Mouse (Mus musculus): ENCODE results near the gene Adamts9. TPM values are rescaled to one million over a fixed set of nuclear protein-coding genes. Genes with fewer than 3 reads are reported as not detected.
A peak's percentile ranks its signal among the peaks of the same experiment; 100 is the strongest.

The Adamts9 gene
- 6.3 and 6.7 TPM in 2 replicates for polyA plus RNA-seq (2012; rRNA removed)

DNA sequence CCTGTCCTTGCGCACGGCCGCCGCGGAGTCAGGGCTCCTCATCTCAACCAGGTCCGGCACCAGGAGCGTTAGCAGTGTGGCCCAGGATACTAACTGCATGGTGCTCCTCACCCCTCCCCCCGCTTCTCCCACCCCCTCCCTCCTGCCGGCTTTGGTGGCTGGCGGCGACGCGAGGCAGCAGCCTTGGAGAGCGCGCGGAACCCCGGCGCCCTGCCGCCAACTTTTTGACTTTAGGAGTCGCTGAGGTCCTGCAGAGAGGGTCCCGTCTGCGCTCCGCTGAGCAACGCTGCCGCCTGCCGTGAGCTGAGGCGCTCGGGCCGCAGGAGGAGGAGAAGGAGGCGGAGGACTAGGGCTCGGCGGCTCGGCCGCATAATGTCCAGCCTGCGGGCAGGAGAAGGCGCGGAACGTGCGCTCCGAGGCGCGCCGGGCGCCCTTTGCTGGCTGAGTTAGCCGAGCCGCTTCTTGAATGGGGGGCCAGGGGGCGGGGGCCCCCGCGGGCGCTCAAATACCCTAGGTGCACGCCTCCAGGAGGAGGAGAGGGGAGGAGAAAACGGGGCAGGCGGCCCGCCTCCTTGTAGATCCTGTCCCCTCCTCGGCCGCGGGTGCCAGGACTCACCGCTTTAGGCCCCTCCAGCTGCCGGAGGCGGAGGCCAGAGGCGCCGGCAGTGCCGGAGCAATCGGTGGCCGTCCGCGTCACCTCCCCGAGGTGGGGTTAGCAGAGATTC is at the start of gene Adamts9:
Adamts9 (minus strand) TSS at position 436 of the 725 bp plus-strand sequence.
- WGBS, result under 1% methylated on average over 68 of the region's 68 CpGs
- Histone ChIP-seq H3K4me3 (ENCODE audit: insufficient read depth, low read depth, low read length) (peak within 1 kb of the TSS; percentile 73), H3K4me1 (ENCODE audit: control insufficient read depth, insufficient read depth, low read length) (no peaks in the 10 kb centered on the region), H3K36me3 (ENCODE audit: control insufficient read depth, insufficient read depth, low read length) (no peaks in the 10 kb centered on the region), H3K27me3 (replicated peaks; ENCODE audit: control insufficient read depth, insufficient read depth, low read length) (no peaks in the 10 kb centered on the region), H3K27ac (ENCODE audit: insufficient read depth, low read depth, low read length) (peak within 1 kb of the TSS; percentile 62)
- DNase-seq, result peak; percentile 95
- TF ChIP-seq POLR2A (IDR thresholded peaks at IDR 0.05; ENCODE audit: low read depth, low read length) (peak; percentile 85), CTCF (conservative IDR thresholded peaks at IDR 0.05; ENCODE audit: insufficient read depth, insufficient read length, low read depth, low read length) (no peak)

DNA sequence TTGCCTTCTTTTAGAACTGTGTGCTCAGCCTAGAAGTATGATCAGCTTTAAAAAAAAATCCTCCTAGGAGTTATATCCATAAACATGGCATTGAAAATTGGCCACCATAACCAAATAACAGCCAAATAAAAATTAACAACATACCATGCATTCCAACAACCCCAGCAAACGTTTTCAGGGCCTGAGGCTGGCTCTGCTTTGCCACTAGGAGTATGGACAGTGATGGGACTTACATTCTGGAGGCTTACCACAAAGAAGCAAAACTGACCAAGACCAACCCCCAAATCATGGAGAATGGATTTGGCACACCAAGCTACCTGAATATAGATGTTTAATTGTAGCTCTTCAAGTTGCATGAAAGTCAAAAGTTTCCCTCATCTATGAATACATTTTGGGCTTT is 48.3 kb upstream of the Adamts9 start:
- H3K4me1 ChIP-seq (ENCODE audit: control insufficient read depth, insufficient read depth, low read length), result peaks cover 3% of the 10 kb centered on the region; the same call in 1 of the 2 replicates
- no peaks in the 10 kb centered on the region for H3K36me3 ChIP-seq (ENCODE audit: control insufficient read depth, insufficient read depth, low read length)
- TF ChIP-seq POLR2A (IDR thresholded peaks at IDR 0.05; ENCODE audit: low read depth, low read length) (no peak), CTCF (conservative IDR thresholded peaks at IDR 0.05; ENCODE audit: insufficient read depth, insufficient read length, low read depth, low read length) (no peak)
- 10% methylated on average over 1 of the region's 1 CpGs for WGBS
- no peak overlapping the region for H3K4me3 ChIP-seq (ENCODE audit: insufficient read depth, low read depth, low read length)
- no peak for DNase-seq
- no peaks in the 10 kb centered on the region for H3K27me3 ChIP-seq (replicated peaks; ENCODE audit: control insufficient read depth, insufficient read depth, low read length)
- H3K27ac ChIP-seq (ENCODE audit: insufficient read depth, low read depth, low read length), result no peak overlapping the region

- 65% methylated on average over 10 of the region's 10 CpGs for WGBS
These were observed 45.3 kb upstream of the Adamts9 start for GRCm38 (mm10) chr6:92988620-92988998.

DNA sequence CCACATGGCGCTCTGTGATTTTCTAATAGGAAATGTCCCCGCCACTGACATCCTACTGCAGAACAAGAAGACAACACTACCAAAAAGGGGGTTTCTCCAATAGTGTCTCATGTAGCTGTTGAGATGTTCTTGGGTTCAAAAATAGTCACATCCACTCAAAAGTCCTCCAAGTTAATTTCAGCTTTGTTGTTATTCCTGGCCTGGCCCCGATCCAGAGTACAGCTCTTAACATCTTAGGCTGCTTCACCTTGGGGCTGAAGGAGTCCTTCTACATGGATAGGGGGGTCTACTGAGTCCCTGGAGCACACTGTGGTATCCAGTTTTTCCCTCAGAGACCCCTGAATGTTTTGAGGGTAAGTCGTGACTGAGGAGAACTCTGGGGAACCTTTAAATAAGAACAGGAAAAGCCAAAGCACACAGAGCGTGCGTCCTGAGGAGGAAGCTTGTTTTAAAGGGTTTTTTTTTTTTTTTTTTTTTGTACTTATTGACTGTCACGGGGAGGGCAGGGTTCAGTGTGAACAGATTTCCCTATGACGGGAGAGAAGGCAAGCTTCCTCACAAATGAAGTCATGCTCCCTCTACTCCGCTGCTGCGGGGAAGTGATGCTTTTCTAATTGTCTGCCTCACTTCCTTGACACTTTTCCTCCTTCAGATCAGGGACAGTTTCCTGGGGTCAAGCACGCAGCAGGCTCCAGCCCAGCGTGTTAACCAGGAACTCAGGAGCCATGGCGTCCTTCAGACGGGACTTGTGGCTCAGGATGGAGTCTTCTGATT is 44.7 kb upstream of the Adamts9 start:
- TF ChIP-seq CTCF (conservative IDR thresholded peaks at IDR 0.05; ENCODE audit: insufficient read depth, insufficient read length, low read depth, low read length) (no peak), POLR2A (IDR thresholded peaks at IDR 0.05; ENCODE audit: low read depth, low read length) (no peak)
- H3K27ac ChIP-seq (ENCODE audit: insufficient read depth, low read depth, low read length), result peak overlapping the region; percentile 53
- H3K27me3 ChIP-seq (replicated peaks; ENCODE audit: control insufficient read depth, insufficient read depth, low read length), result no peaks in the 10 kb centered on the region
- peak; percentile 62 for DNase-seq
- H3K4me3 ChIP-seq (ENCODE audit: insufficient read depth, low read depth, low read length), result no peak overlapping the region
- WGBS, result 27% methylated on average over 14 of the region's 14 CpGs
- H3K36me3 ChIP-seq (ENCODE audit: control insufficient read depth, insufficient read depth, low read length), result no peaks in the 10 kb centered on the region
- peaks cover 3% of the 10 kb centered on the region; the same call in 1 of the 2 replicates for H3K4me1 ChIP-seq (ENCODE audit: control insufficient read depth, insufficient read depth, low read length)

More at GRCm38 (mm10) chr6:92988620-92988998, 45.3 kb upstream of the Adamts9 start:
- TF ChIP-seq POLR2A (IDR thresholded peaks at IDR 0.05; ENCODE audit: low read depth, low read length) (no peak), CTCF (conservative IDR thresholded peaks at IDR 0.05; ENCODE audit: insufficient read depth, insufficient read length, low read depth, low read length) (no peak)
- Histone ChIP-seq H3K27ac (ENCODE audit: insufficient read depth, low read depth, low read length) (no peak overlapping the region), H3K4me1 (ENCODE audit: control insufficient read depth, insufficient read depth, low read length) (peaks cover 3% of the 10 kb centered on the region; the same call in 1 of the 2 replicates), H3K4me3 (ENCODE audit: insufficient read depth, low read depth, low read length) (no peak overlapping the region), H3K36me3 (ENCODE audit: control insufficient read depth, insufficient read depth, low read length) (no peaks in the 10 kb centered on the region), H3K27me3 (replicated peaks; ENCODE audit: control insufficient read depth, insufficient read depth, low read length) (no peaks in the 10 kb centered on the region)
- DNase-seq, result no peak

GRCm38 (mm10) chr6:92987366-92987765 is 44.1 kb upstream of the Adamts9 start:
- WGBS, result 51% methylated on average over 9 of the region's 9 CpGs
- H3K27ac ChIP-seq (ENCODE audit: insufficient read depth, low read depth, low read length), result peak overlapping the region; percentile 53
- DNase-seq, result peak; percentile 49
- peaks cover 3% of the 10 kb centered on the region; the same call in 1 of the 2 replicates for H3K4me1 ChIP-seq (ENCODE audit: control insufficient read depth, insufficient read depth, low read length)
- peak overlapping the region; percentile 28; the same call in 1 of the 2 replicates for H3K4me3 ChIP-seq (ENCODE audit: insufficient read depth, low read depth, low read length)
- no peaks in the 10 kb centered on the region for H3K27me3 ChIP-seq (replicated peaks; ENCODE audit: control insufficient read depth, insufficient read depth, low read length)
- no peak for TF ChIP-seq CTCF (conservative IDR thresholded peaks at IDR 0.05; ENCODE audit: insufficient read depth, insufficient read length, low read depth, low read length)
- no peak for TF ChIP-seq POLR2A (IDR thresholded peaks at IDR 0.05; ENCODE audit: low read depth, low read length)
- H3K36me3 ChIP-seq (ENCODE audit: control insufficient read depth, insufficient read depth, low read length), result no peaks in the 10 kb centered on the region

DNA sequence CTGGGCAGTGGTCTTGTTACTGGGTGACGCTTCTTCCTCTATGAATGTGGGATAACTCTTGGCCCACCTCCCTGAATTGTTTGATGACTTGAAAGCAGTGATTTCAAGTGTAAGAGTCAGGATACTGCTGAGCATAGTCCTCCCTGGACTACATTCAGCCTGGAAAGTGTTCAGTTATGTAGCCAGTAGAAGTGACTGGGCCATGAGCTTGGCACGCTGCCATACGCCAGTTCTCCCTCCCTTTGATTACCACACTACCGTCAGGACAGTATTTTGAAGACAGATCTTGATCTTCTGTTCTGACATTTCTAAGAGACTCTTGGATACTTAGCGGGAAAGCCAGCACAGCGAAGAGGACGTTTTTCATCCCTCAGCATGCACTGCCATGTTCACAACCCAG is 40.1 kb upstream of the Adamts9 start:
- no peak overlapping the region for H3K4me3 ChIP-seq (ENCODE audit: insufficient read depth, low read depth, low read length)
- no peak for DNase-seq
- H3K4me1 ChIP-seq (ENCODE audit: control insufficient read depth, insufficient read depth, low read length), result peaks cover 3% of the 10 kb centered on the region; the same call in 1 of the 2 replicates
- no peak overlapping the region for H3K27ac ChIP-seq (ENCODE audit: insufficient read depth, low read depth, low read length)
- 83% methylated on average over 7 of the region's 7 CpGs for WGBS
- H3K36me3 ChIP-seq (ENCODE audit: control insufficient read depth, insufficient read depth, low read length), result no peaks in the 10 kb centered on the region
- TF ChIP-seq POLR2A (IDR thresholded peaks at IDR 0.05; ENCODE audit: low read depth, low read length), result no peak
- TF ChIP-seq CTCF (conservative IDR thresholded peaks at IDR 0.05; ENCODE audit: insufficient read depth, insufficient read length, low read depth, low read length), result no peak
- no peaks in the 10 kb centered on the region for H3K27me3 ChIP-seq (replicated peaks; ENCODE audit: control insufficient read depth, insufficient read depth, low read length)
